Mouse (Mus musculus) central nervous system, embryonic 14 days (tissue): Measurements from ENCODE around the gene Chaf1b. TPM values are rescaled to one million over a fixed set of nuclear protein-coding genes. Genes with fewer than 3 reads are reported as not detected.

Source experiments
- polyA plus RNA-seq: library from polyadenylated mRNA; depleted of rRNA; stranded (reverse); fragments of >200 nt; gene quantifications from 2 replicates; pipeline ENCODE4 v1.2.3, GENCODE M21; 2012; rRNA removed

The Chaf1b gene
- 25.7 and 28.9 TPM in 2 replicates for polyA plus RNA-seq

GRCm38 (mm10) chr16:93883423-93884085 lies at the start of gene Chaf1b:
Gene Chaf1b (plus strand): TSS chr16:93883901.

Other genes with a start within 250 kb of the Chaf1b start
- gene Cbr3, start 200.7 kb upstream of the Chaf1b start, polyA plus RNA-seq = 0.82 and 2.4 TPM in 2 replicates
- 42.8 and 46.0 TPM in 2 replicates for gene Dop1b, start 172.0 kb upstream of the Chaf1b start, polyA plus RNA-seq
- gene Morc3, start 51.8 kb upstream of the Chaf1b start, polyA plus RNA-seq = 33.2 and 33.3 TPM in 2 replicates
- gene Cldn14, start 124.9 kb downstream of the Chaf1b start, polyA plus RNA-seq = 0.04 and 0.08 TPM in 2 replicates
- gene Sim2, start 201.0 kb downstream of the Chaf1b start, polyA plus RNA-seq = 0.58 and 4.0 TPM in 2 replicates